Mouse (Mus musculus): Measurements from ENCODE around the gene Rd3l.

DNA sequence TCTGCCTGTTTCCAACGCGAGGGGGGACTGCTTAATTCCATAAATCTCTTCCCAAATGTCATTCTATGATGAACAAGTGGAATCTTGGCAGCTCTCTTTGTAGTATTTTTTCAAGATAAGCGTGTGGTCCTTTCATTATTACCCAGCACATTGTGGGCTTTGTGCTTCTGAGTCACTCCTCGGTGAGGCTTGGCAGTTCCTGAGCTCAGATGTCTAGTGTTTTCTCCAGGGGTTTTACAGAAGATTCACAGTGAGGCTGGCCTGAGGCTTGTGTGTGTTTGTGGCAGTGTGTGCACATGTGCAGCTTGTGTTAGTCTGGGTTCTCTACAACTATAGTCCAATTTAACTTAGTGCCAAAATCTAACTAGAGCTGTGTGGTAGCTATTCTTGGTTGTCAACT, 46.3 kb upstream of the Rd3l start:
- TF ChIP-seq CTCF (IDR thresholded peaks at IDR 0.05; ENCODE audit: borderline replicate concordance, insufficient read depth, low read length) (no peak), POLR2A (IDR thresholded peaks at IDR 0.05; ENCODE audit: low read depth, low read length) (no peak)

Measured in embryonic fibroblast, embryonic 13.5 days (primary cell).